Comparison of ENCODE assay signal across 16 mouse cellular contexts in genomic region chr2:130657541-130657940, GRCm38 (mm10). TPM values are rescaled to one million over a fixed set of nuclear protein-coding genes. Genes with fewer than 3 reads are reported as not detected.
DNase-seq lines count a peak whose midpoint lies in the region; ATAC-seq and TF ChIP-seq lines count a peak whose summit lies in the region.
"Had no signal": no experiment of that assay in that cellular context is flagged by ENCODE, and none has a peak within 500 bp of the region (broad histone marks: within the 10 kb centered on the region; RNA-seq: fewer than 3 reads in every experiment).

No protein-coding gene starts in this region.

- peak; percentile 28 for DNase-seq in midbrain, embryonic 11.5 days (ENCODE audit: low spot score, missing footprints)
- DNase-seq in midbrain, postnatal 0 days (ENCODE audit: low spot score) = no peak
- peak; percentile 68 for DNase-seq in layer of hippocampus, adult 9-10 months (ENCODE audit: low spot score)
- peak; percentile 76 to 86 for DNase-seq in left cerebral cortex, postnatal 14 days (ENCODE audit: low spot score in 2 of 2)
- no peak for DNase-seq in cerebellum, adult 11 months
- no peak for DNase-seq in hindbrain, postnatal 0 days (ENCODE audit: low spot score)
- no peak for DNase-seq in cerebellum, adult 11-12 months
- DNase-seq in hindbrain, embryonic 14.5 days (ENCODE audit: low spot score) = no peak
- DNase-seq: adrenal gland, postnatal 10 days; B cell, adult 2 months; gastrocnemius, postnatal 14 days; heart, postnatal 36 days; kidney, postnatal 14 days; lung, postnatal 14 days had no signal

- H3K27me3 ChIP-seq in midbrain, embryonic 11.5 days (ENCODE audit: control insufficient read depth, insufficient read depth, low read length) = no peaks in the 10 kb centered on the region
- no peaks in the 10 kb centered on the region for H3K27me3 ChIP-seq in midbrain, postnatal 0 days (ENCODE audit: insufficient read depth, low read length)
- no peaks in the 10 kb centered on the region for H3K27me3 ChIP-seq in hindbrain, postnatal 0 days (ENCODE audit: insufficient read depth, low read length)
- no peaks in the 10 kb centered on the region for H3K27me3 ChIP-seq in hindbrain, embryonic 14.5 days (ENCODE audit: control insufficient read depth, insufficient read depth, low read length)
- H3K27me3 ChIP-seq: forebrain, embryonic 13.5 days had no signal

- H3K4me3 ChIP-seq in midbrain, embryonic 11.5 days (ENCODE audit: low read depth, low read length) = no peak overlapping the region
- H3K4me3 ChIP-seq in midbrain, postnatal 0 days (ENCODE audit: low read depth, low read length) = no peak overlapping the region
- H3K4me3 ChIP-seq in hindbrain, postnatal 0 days (ENCODE audit: low read length) = no peak overlapping the region
- H3K4me3 ChIP-seq in hindbrain, embryonic 14.5 days (replicated peaks; ENCODE audit: low read length) = no peak overlapping the region
- H3K4me3 ChIP-seq: forebrain, embryonic 13.5 days; heart, embryonic 10.5 days had no signal

- H3K4me1 ChIP-seq in midbrain, embryonic 11.5 days (ENCODE audit: control insufficient read depth, insufficient read depth, low read length) = 0 out of 2 replicates have a peak, but pooled peaks cover under 1% of the 10 kb centered on the region
- H3K4me1 ChIP-seq in midbrain, postnatal 0 days (ENCODE audit: insufficient read depth, low read length) = 0 out of 2 replicates have a peak, but pooled peaks cover under 1% of the 10 kb centered on the region
- H3K4me1 ChIP-seq in hindbrain, postnatal 0 days (ENCODE audit: insufficient read depth, low read length) = no peaks in the 10 kb centered on the region
- H3K4me1 ChIP-seq in hindbrain, embryonic 14.5 days (replicated peaks; ENCODE audit: control insufficient read depth, insufficient read depth, low read length) = no peaks in the 10 kb centered on the region

- no peak overlapping the region for H3K4me2 ChIP-seq in midbrain, embryonic 11.5 days
- H3K4me2 ChIP-seq in midbrain, postnatal 0 days (ENCODE audit: low read depth, low read length, poor library complexity, severe bottlenecking) = no peak overlapping the region
- no peak overlapping the region for H3K4me2 ChIP-seq in hindbrain, postnatal 0 days (ENCODE audit: low read depth, low read length)
- H3K4me2 ChIP-seq in hindbrain, embryonic 14.5 days (replicated peaks) = no peak overlapping the region
- H3K4me2 ChIP-seq: forebrain, embryonic 13.5 days had no signal

- H3K36me3 ChIP-seq in midbrain, embryonic 11.5 days (ENCODE audit: control insufficient read depth, insufficient read depth, low read length) = peaks cover 12% of the 10 kb centered on the region; the same call in 1 of the 2 replicates
- H3K36me3 ChIP-seq in midbrain, postnatal 0 days (ENCODE audit: insufficient read depth, low read length) = peaks cover 73% of the 10 kb centered on the region
- peaks cover 72% of the 10 kb centered on the region for H3K36me3 ChIP-seq in hindbrain, postnatal 0 days (ENCODE audit: insufficient read depth, low read length)
- peaks cover 97% of the 10 kb centered on the region for H3K36me3 ChIP-seq in hindbrain, embryonic 14.5 days (replicated peaks; ENCODE audit: control insufficient read depth, insufficient read depth)

- H3K27ac ChIP-seq in midbrain, embryonic 11.5 days (ENCODE audit: low read depth, low read length) = no peak overlapping the region
- no peak overlapping the region for H3K27ac ChIP-seq in midbrain, postnatal 0 days (ENCODE audit: low read depth, low read length)
- no peak overlapping the region for H3K27ac ChIP-seq in hindbrain, postnatal 0 days
- H3K27ac ChIP-seq in hindbrain, embryonic 14.5 days = no peak overlapping the region
- H3K27ac ChIP-seq: forebrain, embryonic 13.5 days; heart, embryonic 10.5 days had no signal

- WGBS in midbrain, embryonic 11.5 days = 81% methylated on average over 6 of the region's 6 CpGs
- 84% methylated on average over 6 of the region's 6 CpGs for WGBS in midbrain, postnatal 0 days
- WGBS in hindbrain, postnatal 0 days = 92% methylated on average over 6 of the region's 6 CpGs
- 89% methylated on average over 6 of the region's 6 CpGs for WGBS in hindbrain, embryonic 14.5 days

- no peaks in the 10 kb centered on the region for H3K9me3 ChIP-seq in midbrain, embryonic 11.5 days (ENCODE audit: control insufficient read depth, low read length)
- H3K9me3 ChIP-seq in midbrain, postnatal 0 days (ENCODE audit: low read length) = no peaks in the 10 kb centered on the region
- no peaks in the 10 kb centered on the region for H3K9me3 ChIP-seq in hindbrain, postnatal 0 days (ENCODE audit: low read length)
- no peaks in the 10 kb centered on the region for H3K9me3 ChIP-seq in hindbrain, embryonic 14.5 days (ENCODE audit: control insufficient read depth, low read length)
- H3K9me3 ChIP-seq: forebrain, embryonic 13.5 days; heart, embryonic 10.5 days had no signal

- TF ChIP-seq CTCF in midbrain, postnatal 0 days (IDR thresholded peaks at IDR 0.05) = no peak
- TF ChIP-seq CTCF in hindbrain, postnatal 0 days (IDR thresholded peaks at IDR 0.05; ENCODE audit: low read depth) = no peak

- no peak overlapping the region for H3K9ac ChIP-seq in midbrain, embryonic 11.5 days (ENCODE audit: low read length)
- no peak overlapping the region for H3K9ac ChIP-seq in midbrain, postnatal 0 days (replicated peaks; ENCODE audit: low read length, poor library complexity, severe bottlenecking)
- H3K9ac ChIP-seq in hindbrain, postnatal 0 days (replicated peaks; ENCODE audit: low read length) = no peak overlapping the region
- no peak overlapping the region for H3K9ac ChIP-seq in hindbrain, embryonic 14.5 days
- H3K9ac ChIP-seq: forebrain, embryonic 13.5 days had no signal

- no peak for ATAC-seq in midbrain, embryonic 11.5 days (ENCODE audit: low FRiP score)
- ATAC-seq in midbrain, postnatal 0 days (ENCODE audit: low FRiP score) = no peak
- no peak for ATAC-seq in hindbrain, postnatal 0 days
- no peak for ATAC-seq in hindbrain, embryonic 14.5 days (ENCODE audit: low FRiP score)
- ATAC-seq: forebrain, embryonic 13.5 days had no signal

- intact Hi-C loops in left cerebral cortex, postnatal 14 days (cut with DNase I) = no loop called here

RNA-seq across cellular contexts. Expression of gene Ddrgk1, which starts 6.9 kb away (rescaled TPM):
- 37.6 and 46.7 TPM in 2 replicates for polyA plus RNA-seq in midbrain, embryonic 11.5 days (2014; fragmentation: Nextera tagmentation; extraction: Ambion mirVana)
- 24.4 and 36.0 TPM in 2 replicates for total RNA-seq in midbrain, postnatal 0 days (2014; rRNA removed)
- polyA plus RNA-seq in midbrain, postnatal 0 days (2015; fragmentation: Nextera tagmentation; extraction: Ambion mirVana) = 88.6 and 90.4 TPM in 2 replicates
- 10 to 100 TPM; 78.1 to 85.2 TPM for total RNA-seq in left cerebral cortex, postnatal 14 days (2021)
- 14.4 and 21.2 TPM in 2 replicates for total RNA-seq in hindbrain, postnatal 0 days (2014; rRNA removed)
- 83.3 and 90.6 TPM in 2 replicates for polyA plus RNA-seq in hindbrain, postnatal 0 days (2015; fragmentation: Nextera tagmentation; extraction: Ambion mirVana)
- polyA plus RNA-seq in hindbrain, embryonic 14.5 days (2014; fragmentation: Nextera tagmentation; extraction: Ambion mirVana) = 62.5 and 65.3 TPM in 2 replicates

RNA-seq across cellular contexts. Expression of gene Itpa, which starts 9.9 kb away (rescaled TPM):
- 144 and 156 TPM in 2 replicates for polyA plus RNA-seq in midbrain, embryonic 11.5 days (2014; fragmentation: Nextera tagmentation; extraction: Ambion mirVana)
- total RNA-seq in midbrain, postnatal 0 days (2014; rRNA removed) = 140 and 160 TPM in 2 replicates
- polyA plus RNA-seq in midbrain, postnatal 0 days (2015; fragmentation: Nextera tagmentation; extraction: Ambion mirVana) = 126 and 130 TPM in 2 replicates
- total RNA-seq in left cerebral cortex, postnatal 14 days (2021) = 10 to 100 TPM; 40.4 to 41.9 TPM
- 137 TPM in 2 replicates for total RNA-seq in hindbrain, postnatal 0 days (2014; rRNA removed)
- polyA plus RNA-seq in hindbrain, postnatal 0 days (2015; fragmentation: Nextera tagmentation; extraction: Ambion mirVana) = 123 TPM in 2 replicates
- 115 and 116 TPM in 2 replicates for polyA plus RNA-seq in hindbrain, embryonic 14.5 days (2014; fragmentation: Nextera tagmentation; extraction: Ambion mirVana)

RNA-seq across cellular contexts. Expression of gene Lzts3, which starts 14.9 kb away (rescaled TPM):
- 1.1 and 1.4 TPM in 2 replicates for polyA plus RNA-seq in midbrain, embryonic 11.5 days (2014; fragmentation: Nextera tagmentation; extraction: Ambion mirVana)
- total RNA-seq in midbrain, postnatal 0 days (2014; rRNA removed) = 65.9 and 76.6 TPM in 2 replicates
- 14.2 and 18.8 TPM in 2 replicates for polyA plus RNA-seq in midbrain, postnatal 0 days (2015; fragmentation: Nextera tagmentation; extraction: Ambion mirVana)
- 10 to 100 TPM; 88.0 to 89.5 TPM for total RNA-seq in left cerebral cortex, postnatal 14 days (2021)
- 76.8 and 81.8 TPM in 2 replicates for total RNA-seq in hindbrain, postnatal 0 days (2014; rRNA removed)
- 18.2 and 20.0 TPM in 2 replicates for polyA plus RNA-seq in hindbrain, postnatal 0 days (2015; fragmentation: Nextera tagmentation; extraction: Ambion mirVana)
- polyA plus RNA-seq in hindbrain, embryonic 14.5 days (2014; fragmentation: Nextera tagmentation; extraction: Ambion mirVana) = 5.3 and 5.7 TPM in 2 replicates

RNA-seq across cellular contexts. Expression of gene Ubox5, which starts 27.7 kb away (rescaled TPM):
- 16.6 and 18.4 TPM in 2 replicates for polyA plus RNA-seq in midbrain, embryonic 11.5 days (2014; fragmentation: Nextera tagmentation; extraction: Ambion mirVana)
- 6.0 and 6.8 TPM in 2 replicates for total RNA-seq in midbrain, postnatal 0 days (2014; rRNA removed)
- polyA plus RNA-seq in midbrain, postnatal 0 days (2015; fragmentation: Nextera tagmentation; extraction: Ambion mirVana) = 5.1 and 5.5 TPM in 2 replicates
- total RNA-seq in left cerebral cortex, postnatal 14 days (2021) = 1 to 10 TPM; 7.7 to 8.3 TPM
- total RNA-seq in hindbrain, postnatal 0 days (2014; rRNA removed) = 6.8 TPM in 2 replicates
- polyA plus RNA-seq in hindbrain, postnatal 0 days (2015; fragmentation: Nextera tagmentation; extraction: Ambion mirVana) = 5.9 and 6.2 TPM in 2 replicates
- polyA plus RNA-seq in hindbrain, embryonic 14.5 days (2014; fragmentation: Nextera tagmentation; extraction: Ambion mirVana) = 9.7 and 12.6 TPM in 2 replicates

RNA-seq across cellular contexts. Expression of gene Fastkd5, which starts 27.7 kb away (rescaled TPM):
- polyA plus RNA-seq in midbrain, embryonic 11.5 days (2014; fragmentation: Nextera tagmentation; extraction: Ambion mirVana) = 19.7 and 23.3 TPM in 2 replicates
- 7.9 and 8.4 TPM in 2 replicates for total RNA-seq in midbrain, postnatal 0 days (2014; rRNA removed)
- polyA plus RNA-seq in midbrain, postnatal 0 days (2015; fragmentation: Nextera tagmentation; extraction: Ambion mirVana) = 5.9 and 7.4 TPM in 2 replicates
- total RNA-seq in left cerebral cortex, postnatal 14 days (2021) = 1 to 10 TPM; 7.3 to 8.0 TPM
- total RNA-seq in hindbrain, postnatal 0 days (2014; rRNA removed) = 7.0 and 7.9 TPM in 2 replicates
- 6.0 and 6.6 TPM in 2 replicates for polyA plus RNA-seq in hindbrain, postnatal 0 days (2015; fragmentation: Nextera tagmentation; extraction: Ambion mirVana)
- 11.5 and 12.8 TPM in 2 replicates for polyA plus RNA-seq in hindbrain, embryonic 14.5 days (2014; fragmentation: Nextera tagmentation; extraction: Ambion mirVana)

Comparison
In these comparisons a context has a peak if more than half of its experiments do, and no peak if none do; other contexts are left out.
1. DNase-seq: peak in midbrain, embryonic 11.5 days (single experiment), layer of hippocampus, adult 9-10 months (single experiment) and left cerebral cortex, postnatal 14 days (2 of 2); none in midbrain, postnatal 0 days (single experiment), cerebellum, adult 11 months (single experiment), hindbrain, postnatal 0 days (single experiment), cerebellum, adult 11-12 months (single experiment) and hindbrain, embryonic 14.5 days (single experiment).